Mouse (Mus musculus) E14TG2a.4 (cell line): Measurements from ENCODE around the gene Zfp784.

Experiments used
- CTCF ChIP-seq: conservative IDR thresholded peaks from 2 replicates; pipeline ENCODE4 v1.5.1; 2014; ENCODE audit warnings: low read length
- NANOG ChIP-seq: IDR thresholded peaks from 2 replicates; pipeline ENCODE4 v1.6.1; 2014; ENCODE audit warnings: borderline replicate concordance, low read length, mixed read lengths

DNA sequence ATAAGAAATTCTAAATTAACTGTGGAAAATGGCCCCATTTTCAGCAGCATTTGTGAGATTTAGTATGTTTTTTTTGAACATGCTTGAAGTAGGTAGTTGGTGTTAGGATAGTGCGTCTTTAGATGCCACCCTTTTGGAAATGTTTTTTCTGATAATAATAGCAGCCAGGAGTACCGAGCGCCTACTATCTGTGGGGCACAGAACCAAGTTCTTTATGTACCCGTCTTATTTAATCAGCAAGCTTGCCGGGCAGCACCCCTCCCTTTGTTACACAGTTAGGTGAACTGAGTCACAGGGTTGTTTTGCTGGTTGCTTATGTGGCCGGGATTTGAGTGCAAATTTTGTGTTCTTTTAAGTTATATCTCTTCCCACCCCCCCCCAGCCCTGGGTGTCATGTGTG lies 43.0 kb upstream of the Zfp784 start:
- no peak for TF ChIP-seq CTCF
- TF ChIP-seq NANOG = no peak
